Mouse (Mus musculus) inflammation-experienced regulatory T-cells, adult 6 months (primary cell): ENCODE data around the gene Plekhg3. TPM values are rescaled to one million over a fixed set of nuclear protein-coding genes. Genes with fewer than 3 reads are reported as not detected.

Experiments used
- ATAC-seq: one replicate; pipeline ENCODE4 v1.8.0; 2017
- polyA plus RNA-seq, 3 experiments: library from polyadenylated mRNA; unstranded; fragments of 100-300 nt; shearing (Covaris generic); gene quantifications; one replicate each; pipeline ENCODE4 v1.2.1; 2017

Gene Plekhg3
- polyA plus RNA-seq, 3 experiments from 2014 or later, result 1.9 to 3.5 (median 2.9) TPM

DNA sequence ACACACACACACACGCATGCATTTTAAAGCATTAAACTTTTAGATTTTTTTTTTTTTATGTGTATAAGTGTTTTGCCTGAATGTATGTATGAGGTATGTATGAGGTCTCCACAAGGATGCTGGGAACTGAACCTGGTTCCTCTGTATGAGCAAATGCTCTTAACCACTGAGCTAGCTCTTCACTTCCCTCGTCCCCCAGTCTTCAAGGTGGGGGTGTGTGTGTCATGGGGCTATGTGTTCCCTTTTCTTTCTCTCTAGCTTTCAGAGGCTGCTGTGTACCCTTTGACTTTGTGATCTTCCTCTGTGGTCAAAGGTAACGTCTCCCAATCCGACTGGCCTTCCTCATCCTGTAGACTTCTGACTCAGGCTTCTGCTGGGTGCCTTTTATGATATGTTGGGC, 22.3 kb downstream of the Plekhg3 start:
- no peak for ATAC-seq

DNA sequence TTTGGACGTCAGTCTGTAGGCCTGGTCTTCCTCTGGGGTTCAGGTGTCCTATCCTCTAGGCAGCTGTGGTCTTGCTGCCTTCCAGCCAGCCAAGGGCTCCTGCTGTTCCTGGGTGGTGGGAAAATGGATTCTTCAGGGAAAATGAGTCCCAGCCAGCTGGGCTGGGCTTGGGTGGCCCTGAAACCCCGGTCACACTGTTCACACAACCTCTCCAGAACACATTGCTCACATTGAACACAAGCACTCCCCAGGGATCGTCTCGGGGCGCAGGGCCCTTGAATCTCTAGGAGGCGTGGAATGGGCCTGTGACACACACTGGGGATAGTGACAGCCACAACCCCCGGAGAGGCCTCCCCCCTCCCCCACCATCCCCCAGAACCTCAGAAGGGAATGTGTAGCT, 23.2 kb downstream of the Plekhg3 start:
- no peak for ATAC-seq

DNA sequence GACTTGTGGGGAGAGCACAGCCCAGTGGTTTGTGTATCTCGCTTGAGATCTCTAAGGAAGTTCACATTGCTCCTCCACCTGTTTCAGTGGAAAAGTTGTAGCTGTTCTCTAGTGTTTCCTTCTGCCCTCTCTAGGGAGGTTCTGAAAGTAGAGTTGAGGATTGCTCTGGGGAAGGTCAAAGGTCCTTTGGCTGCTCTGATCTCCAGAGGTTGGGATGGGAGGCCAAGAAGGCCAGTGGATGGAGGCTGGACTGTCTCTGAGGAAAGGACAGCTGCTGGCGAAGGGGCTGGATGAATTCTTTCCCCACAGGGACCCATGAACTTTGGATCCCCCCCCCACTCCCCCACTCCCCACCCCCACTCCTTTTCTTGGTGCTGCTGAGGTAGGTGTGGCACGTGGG, 23.7 kb downstream of the Plekhg3 start:
- ATAC-seq, result no peak

DNA sequence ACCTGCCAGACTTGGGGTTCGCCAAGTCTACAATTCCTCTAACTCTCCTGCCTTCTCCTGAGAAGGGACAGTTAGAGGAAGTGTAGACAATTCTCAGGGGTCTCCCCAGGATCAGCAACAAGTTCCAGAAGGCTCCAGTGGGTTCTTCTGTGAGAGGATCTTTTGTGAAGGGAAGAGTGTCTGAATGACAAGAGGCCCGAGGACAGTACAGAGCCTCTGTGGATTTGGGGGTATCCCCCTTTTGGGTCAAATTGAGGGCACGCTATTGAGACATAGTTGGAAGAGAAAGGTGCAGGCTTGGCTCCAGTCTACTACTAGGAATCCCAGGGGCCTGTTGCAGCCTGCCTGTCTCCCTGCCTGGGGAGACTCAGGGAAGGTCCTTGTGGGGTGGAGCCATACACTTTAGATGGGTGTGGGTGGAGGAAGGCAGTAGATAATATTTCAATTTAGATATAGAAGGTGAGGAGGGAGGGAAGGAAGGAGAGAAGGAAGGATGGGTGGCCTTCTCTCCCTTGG, 24.2 kb downstream of the Plekhg3 start:
- ATAC-seq, result no peak

DNA sequence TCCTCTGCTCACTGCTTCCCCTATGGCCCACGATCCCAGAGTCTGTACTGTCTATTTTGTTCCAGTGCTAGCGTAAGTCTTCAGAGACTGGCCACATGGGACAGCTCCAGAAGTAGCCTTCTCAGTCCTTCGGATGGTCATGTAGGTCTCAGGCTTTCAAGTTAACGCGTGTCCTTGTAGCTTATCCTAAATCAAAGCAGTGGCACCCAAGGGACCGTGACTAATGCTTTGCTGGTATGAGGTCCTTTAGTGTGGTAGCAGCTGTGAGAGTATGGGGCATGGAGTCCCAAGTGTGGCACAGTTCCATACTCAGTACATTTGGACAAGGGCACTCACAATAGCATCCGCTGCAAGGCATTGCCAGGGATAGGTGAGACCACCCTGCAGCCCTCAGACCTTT, 25.5 kb downstream of the Plekhg3 start:
- no peak for ATAC-seq

DNA sequence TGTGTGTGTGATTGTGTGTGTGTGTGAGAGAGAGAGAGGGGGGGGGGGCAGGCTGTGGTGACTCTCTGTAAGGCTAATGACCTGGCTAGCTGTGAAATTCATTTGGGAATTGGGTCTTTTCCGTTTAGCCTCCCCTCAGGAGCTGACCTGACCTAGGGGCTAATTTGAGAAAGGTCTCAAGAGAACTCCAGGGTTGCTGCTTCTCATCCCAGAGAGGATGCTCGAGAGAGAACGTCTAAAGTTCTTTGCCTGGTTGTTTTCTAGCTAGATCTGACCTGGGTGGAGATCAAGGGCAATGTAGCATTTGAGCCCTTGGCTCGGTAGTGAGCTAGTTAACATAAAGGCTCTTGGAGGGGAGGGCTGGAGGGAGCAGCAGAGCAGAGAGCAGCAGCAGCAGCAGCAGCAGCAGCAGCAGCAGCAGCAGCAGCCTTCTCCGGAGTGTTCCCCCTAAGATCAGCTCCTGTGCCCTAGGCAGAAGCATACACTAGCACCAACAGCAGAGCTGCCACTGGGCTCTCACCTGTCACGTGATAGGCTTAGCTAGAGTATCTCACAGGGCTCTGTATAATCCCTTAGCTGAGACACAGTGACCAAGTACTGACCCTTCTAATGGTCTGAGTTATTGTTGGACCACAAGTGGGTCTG, 26.2 kb downstream of the Plekhg3 start:
- no peak for ATAC-seq

DNA sequence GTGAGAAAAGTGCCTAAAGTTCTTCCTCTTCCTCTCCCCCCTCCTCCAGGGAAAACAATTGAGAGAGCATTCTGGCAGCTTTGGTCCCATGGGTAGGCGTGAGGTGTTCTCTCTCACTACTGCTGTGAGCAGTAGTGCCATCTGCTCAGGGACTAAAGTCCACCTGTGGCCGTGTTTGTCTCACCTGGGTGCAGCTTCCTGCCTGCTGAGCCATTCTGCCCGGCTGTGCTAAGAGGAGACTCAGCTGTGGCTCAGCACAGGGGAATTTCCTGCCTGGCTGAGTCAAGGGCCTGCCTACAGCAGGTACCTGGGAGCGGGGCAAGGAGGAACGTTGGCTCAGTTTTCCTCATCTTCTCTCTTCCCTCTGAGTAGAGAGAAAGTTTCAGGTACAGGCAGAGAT, 27.5 kb downstream of the Plekhg3 start:
- no peak for ATAC-seq

DNA sequence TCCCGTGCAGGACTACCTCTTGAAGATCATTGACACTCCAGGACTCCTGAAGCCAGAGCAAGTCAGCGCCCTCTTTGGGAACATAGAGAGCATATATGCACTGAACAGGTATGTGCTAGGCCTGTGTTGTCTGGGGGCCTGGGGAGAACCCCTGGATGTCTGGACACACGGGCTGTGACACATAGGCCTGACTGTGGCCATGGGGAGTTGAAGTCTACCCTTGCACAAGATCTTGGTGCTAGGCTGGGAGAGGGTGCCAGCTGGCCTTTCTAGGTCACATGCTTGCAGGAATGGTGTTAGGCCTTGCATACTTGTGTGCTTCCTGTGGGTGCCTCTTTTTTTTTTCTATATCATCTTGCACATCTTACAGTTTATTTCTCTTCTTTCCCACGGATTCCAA, 31.5 kb downstream of the Plekhg3 start:
- ATAC-seq, result no peak

DNA sequence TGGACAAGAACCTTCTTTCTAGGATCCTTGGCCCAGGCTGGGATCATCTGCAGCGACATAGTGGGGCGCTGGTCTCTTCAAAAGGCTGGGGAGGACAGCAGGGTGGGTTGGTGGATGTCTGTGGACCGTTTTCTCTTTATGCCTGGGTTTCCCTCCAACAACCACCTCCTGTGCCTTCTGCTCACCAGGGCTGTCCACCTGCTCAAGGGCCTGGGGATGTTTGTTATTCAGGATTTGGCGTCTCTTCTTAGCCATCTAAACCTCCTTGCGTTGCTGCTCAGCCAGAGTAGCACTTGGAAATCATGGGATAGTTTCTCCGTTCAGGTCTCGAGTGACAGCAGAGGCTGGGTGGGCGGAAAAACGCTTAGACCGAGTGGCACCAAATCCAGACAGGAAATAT, 35.6 kb downstream of the Plekhg3 start:
- no peak for ATAC-seq

DNA sequence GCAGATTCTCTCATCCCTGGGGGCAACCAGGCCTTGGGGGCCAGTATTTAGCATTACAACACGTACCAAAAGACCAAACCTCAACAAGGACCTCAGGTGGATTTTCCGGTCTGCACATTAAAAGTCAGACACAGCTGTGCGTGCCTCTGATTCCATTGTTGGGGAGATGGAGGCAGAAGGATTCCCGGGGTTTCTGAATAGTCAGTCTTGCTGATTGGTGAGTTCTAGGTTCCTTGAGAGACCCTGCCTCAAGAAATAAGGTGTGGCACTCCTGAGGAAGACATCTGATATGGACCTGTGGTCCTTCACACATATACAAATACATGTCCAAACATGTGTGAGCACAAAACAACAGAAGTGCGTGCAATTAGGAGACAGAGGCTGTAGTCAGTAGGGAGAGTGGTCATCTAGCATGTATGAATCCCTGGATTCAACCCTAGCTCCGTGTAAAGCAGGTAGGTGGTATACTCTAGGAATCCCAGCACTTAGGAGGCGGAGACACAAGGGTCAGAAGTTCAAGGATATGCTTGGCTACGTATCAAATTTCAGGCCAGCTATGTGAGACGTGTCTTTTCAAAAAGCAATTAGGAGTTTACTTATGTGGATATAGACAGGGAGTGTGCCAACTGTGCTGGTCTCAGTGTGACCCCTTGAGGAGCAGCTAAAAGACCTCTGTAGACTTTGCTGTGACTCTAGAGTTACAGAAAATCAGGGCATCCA, 39.7 kb downstream of the Plekhg3 start:
- ATAC-seq, result no peak

DNA sequence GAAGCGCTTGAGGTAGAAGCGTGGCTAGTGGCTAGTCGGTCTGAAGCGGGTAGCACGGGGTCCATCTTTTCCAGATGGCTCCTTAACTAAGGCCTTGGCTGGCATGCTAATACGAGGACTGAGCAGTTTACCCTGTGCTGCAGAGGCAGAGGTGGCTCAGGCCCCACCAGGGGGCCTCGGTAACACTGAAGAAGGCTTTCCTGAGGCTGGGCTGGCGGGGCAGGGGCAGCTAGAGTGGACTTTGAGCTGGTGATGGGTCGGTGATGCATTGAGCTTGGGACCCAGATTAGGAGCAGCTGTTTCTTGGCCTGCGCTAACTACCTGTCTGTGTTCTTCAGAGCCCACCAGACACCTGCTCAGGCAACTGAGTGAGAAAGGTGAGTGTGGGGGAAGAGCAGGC, 40.6 kb downstream of the Plekhg3 start:
- ATAC-seq, result no peak

DNA sequence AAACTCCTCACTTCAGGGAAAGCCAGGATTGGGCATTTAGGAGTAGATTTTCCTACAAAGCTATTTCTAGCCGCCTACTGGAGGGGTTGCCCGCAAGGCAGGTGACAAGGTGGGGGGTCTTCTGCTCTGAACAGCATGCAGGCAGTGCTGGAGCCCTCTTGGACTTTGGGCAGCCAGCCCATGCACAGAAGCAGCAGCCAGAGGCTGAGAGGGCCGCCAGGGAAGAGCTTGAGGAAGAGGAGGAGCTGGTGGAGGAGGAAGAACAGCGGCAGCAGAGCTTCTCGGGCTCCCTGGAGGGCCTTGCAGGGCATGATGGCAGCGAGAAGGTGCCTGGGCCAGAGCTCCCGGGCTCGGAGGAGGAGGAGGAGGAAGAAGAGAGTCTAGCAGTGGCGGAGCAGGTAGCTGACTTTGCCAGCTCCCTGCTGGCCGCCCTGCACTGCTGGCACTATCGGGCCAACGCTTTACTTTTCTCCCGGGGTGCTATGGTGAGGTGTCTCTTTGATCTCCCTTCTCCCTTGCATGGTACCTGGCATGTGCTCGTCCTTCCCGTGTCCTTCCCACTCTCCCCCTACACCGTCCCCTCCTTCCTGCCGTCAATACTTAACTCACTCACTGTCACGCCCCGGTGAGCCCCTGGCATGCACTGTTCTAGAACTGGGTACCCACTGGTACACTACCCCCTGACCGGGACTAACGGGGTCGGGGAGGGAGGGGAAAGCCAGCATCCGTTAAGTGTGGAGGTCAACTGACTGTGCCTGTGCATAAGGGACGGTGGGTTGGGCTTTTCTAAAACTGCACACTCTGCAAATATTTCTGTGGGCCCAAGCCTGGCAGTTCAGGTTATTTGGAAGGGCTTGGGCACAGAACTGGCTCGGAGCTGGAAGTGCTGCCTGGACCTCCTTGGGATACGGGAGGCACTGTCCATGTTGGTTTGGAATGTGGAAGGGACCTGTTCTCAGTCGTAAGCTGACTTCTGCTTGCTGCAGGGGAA, 41.9 kb downstream of the Plekhg3 start:
- no peak for ATAC-seq

DNA sequence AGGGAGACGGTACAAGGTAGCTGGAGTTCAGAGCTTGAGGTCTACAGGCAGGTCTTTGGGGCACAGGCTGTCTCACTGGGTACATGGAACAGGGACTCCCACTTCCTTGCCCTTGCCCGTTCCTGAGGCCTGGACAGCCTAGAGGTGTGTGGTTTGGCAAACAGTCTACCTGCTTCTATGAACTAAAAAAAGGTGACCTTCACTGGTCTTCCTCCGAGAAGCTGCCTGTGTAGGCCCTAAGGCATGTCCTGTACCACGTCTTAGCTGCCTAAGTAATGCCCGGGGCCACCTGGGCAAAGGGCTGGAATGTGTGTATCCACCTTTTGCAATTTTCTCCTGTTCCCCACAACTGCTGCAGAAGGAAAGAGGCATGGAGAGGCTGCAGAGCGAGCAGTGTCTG, 42.7 kb downstream of the Plekhg3 start:
- ATAC-seq, result no peak

DNA sequence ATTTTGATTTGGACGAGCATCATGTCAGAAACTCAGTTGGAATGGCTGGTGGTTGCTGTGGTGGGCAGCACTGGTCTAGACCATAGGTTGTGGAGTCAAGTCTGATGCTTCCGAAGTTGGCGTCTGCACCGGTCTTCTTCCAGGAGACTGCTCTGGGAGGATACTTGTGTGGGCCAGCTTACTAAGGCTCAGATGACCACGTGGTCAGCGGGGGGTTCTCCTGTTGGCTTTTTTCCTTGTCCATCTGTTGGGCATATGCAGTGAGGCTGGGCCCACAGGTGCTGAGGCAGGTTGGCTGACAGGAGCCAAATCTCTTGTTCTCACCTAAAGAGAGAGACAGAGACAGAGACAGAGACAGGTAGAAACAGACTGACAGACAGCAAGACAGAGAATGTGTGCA, 44.1 kb downstream of the Plekhg3 start:
- no peak for ATAC-seq

DNA sequence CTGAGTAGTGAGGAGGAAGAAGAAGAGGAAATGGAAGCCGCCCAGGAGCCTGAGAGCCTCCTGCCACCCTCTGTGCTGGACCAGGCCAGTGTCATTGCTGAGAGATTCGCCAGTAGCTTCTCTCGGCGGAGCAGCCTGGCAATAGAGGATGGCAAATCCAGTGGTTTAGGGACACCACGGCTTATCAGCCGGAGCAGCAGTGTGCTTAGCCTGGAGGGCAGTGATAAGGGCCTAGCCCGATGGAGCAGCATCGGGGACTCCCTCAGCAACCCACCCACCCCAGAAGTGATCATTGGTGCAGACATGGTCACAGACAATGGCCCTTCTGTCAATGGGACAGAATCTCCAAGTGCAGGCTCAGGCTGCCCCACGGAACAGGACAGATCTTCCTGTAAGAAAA, 45.4 kb downstream of the Plekhg3 start:
- no peak for ATAC-seq

DNA sequence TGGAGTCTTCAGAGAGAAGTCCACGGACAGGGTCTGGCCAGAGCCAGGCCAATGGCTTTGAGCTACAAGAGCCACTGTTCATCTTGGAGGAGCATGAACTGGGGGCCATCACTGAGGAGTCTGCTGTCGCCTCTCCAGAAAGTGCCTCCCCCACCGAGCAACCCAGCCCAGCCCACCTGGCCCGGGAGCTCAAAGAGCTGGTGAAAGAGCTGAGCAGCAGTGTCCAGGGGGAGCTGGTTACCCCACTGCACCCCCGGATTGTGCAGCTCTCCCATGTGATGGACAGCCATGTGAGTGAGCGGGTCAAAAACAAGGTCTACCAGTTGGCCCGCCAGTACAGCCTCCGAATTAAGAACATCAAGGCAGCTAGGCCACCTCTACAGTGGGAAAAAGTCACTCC, 46.1 kb downstream of the Plekhg3 start:
- ATAC-seq, result no peak

DNA sequence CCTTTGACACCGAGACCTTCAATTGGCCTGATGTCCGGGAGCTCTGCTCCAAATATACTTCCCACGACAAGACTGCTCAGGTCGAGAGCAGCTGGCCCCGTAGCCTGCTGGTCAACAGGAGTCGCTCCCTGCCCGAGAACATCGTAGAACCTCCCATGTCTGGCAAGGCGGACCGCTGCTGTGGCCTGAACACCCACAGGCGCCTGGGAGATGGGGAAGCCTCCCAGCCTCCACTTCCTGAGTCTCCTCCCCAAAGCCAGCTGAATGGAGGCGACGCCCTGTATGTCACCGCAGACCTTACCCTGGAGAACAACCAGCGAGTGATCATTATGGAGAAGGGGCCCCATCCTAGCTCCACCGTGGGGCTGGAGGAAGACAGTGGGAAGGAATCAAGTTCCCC, 47.2 kb downstream of the Plekhg3 start:
- ATAC-seq, result no peak

DNA sequence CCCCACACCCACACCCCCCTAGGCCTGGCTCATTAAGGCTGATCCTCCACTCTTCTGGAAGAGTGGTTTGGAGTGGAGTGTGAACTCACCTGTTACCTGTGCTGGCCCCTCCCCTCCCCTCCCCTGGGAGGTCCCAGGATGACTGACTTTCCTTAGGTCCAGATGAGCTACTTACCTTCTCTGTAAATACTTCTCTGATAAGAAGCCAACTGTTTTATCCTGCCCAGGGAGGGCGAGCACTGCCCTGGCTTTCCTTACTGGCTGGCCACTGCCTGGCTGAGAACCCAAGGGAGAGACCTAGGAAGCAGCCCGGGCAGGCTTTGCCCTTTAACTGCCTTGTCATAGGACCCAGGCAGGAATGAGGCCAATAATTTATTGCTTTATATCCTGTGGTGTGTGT, 47.8 kb downstream of the Plekhg3 start:
- ATAC-seq, result no peak

DNA sequence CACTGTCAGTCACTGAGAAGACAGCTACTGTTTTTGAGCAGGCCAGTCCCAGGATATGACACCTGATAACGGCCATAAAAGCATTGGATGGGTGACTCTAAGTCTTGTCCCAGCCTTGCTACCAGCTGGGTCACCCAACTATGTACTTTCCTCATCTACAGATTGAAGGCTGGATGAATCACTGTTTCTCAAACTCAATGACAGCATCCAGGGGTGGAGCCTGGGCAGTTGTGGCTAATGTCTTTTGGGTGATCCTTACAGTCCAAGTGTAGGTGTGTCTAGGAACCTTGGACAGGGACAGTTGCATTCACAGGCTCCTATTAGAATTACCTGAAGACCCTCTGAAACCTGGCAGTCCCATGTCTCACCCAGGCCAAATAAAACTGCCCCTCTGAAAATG, 49.1 kb downstream of the Plekhg3 start:
- ATAC-seq, result no peak

DNA sequence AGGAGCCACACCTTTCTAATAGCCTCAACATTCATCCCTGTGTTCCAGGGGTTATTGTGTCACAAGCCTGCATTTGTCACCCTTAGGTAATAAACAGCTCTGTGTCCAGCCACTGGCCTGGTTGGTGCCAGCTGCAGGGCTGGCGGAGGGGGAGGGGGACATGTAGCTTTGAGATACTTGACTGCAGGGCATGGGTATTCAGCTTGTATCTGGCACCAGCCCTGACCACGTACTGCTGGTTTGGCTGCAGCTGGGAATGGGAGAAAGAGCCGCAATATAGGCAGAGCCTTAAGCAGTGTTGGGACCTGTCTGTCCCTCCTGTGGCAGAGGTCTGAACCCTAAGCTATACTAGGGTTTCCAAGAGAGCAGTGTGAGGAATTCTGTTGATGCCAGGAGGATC, 51.4 kb downstream of the Plekhg3 start:
- ATAC-seq, result no peak

DNA sequence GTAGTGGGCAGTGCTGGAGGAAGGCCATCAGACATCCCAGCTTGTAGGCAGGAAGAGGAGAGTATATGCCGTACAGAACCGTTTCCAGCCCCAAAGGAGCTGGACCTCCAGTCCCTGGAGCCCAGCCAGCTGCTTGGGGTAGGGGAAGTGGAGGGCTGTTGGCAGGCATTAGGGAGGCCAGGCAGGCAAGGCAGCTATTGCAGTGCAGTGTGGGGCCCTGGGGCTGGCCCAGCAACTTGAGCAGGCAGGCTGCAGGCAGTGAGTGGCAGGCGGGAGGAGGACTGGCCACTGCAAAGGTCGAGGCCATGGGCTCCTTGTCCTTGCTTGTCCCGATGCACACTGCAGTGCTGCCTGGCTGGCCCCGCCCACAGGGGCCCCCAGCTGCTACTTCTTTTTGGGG, 52.1 kb downstream of the Plekhg3 start:
- no peak for ATAC-seq

DNA sequence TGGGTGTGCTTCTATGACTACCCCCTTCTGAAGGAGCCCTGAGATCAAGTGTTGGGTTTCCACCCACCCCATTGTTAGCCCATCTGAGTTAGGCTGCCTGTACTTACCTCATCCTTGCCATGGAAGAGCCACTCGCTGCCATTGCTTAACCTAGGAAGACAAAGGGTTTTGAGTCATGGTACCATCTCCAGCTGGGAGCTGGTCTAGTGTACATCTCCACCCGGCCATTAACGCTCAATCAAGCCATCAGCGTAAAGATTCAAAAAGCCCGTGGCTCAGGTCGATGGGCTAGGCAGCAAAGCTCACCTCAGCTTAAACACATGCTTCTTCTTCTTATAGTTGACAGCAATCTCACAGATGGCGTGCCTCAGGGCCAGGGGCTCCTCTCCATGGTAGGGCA, 52.8 kb downstream of the Plekhg3 start:
- no peak for ATAC-seq

DNA sequence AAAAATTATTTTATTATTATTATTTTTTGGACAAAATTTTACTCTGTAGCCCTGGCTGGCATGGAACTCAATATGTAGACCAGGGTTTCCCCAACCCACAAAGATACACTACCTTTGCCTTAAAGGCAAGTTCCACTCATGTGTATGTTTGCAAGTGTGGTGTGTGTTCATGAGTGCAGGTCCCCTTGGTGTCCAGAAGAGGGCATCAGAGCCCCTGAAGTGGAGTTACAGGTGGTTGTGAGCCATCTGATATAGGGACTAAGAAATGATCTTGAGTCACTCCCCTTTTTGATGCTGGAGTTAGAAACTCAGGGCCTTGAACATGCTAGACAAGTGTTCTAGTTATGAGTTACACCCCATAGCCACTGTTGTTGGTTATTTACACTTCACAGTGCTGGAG, 54.3 kb downstream of the Plekhg3 start:
- no peak for ATAC-seq
